Mouse (Mus musculus) stomach, postnatal 0 days (tissue): ENCODE measurements around the gene Psmc6.

ENCODE experiments used
- CTCF ChIP-seq: IDR thresholded peaks from 2 replicates; pipeline ENCODE4 v1.5.1; 2016; ENCODE audit warnings: antibody characterized with exemption, low read depth, mild to moderate bottlenecking, moderate library complexity
- EP300 ChIP-seq: optimal IDR thresholded peaks from 2 replicates; pipeline ENCODE3; 2016; ENCODE audit warnings: antibody characterized with exemption

- TF ChIP-seq CTCF, result no peak
- TF ChIP-seq EP300, result no peak
Measured at GRCm38 (mm10) chr14:45328072-45328713, 1.4 kb upstream of the Psmc6 start.
